Mouse (Mus musculus) gastrocnemius, postnatal 36 days (tissue): ENCODE measurements around the gene Zfp871. TPM values are rescaled to one million over a fixed set of nuclear protein-coding genes. Genes with fewer than 3 reads are reported as not detected.
"Not testable (repeated sequence)": the region's sequence is repeated elsewhere in the genome, so short reads cannot be mapped to it uniquely, and the experiment has no call there.

Experiments
- DNase-seq, 2 experiments: peaks; one replicate each; pipeline ENCODE4 v3.0.0; 2022
- intact Hi-C: fragments of 180-260 bp; cut with DNase I; formaldehyde crosslinking; loops from one replicate; pipeline ENCODE4 v1.15.1; 2025
- total RNA-seq, 2 experiments: library from RNA; stranded (reverse); gene quantifications; 2 replicates each; pipeline ENCODE4 v1.2.3; 2021

Zfp871 gene
- total RNA-seq, 2 experiments from 2014 or later = 16.9 to 21.8 TPM

GRCm38 (mm10) chr17:32750611-32751010 lies 37.5 kb downstream of the Zfp871 start:
- intact Hi-C loops = no loop called here
- no peak for DNase-seq

- DNase-seq = no peak
- intact Hi-C loops = no loop called here
Measured at GRCm38 (mm10) chr17:32741057-32741456, 47.0 kb downstream of the Zfp871 start.

GRCm38 (mm10) chr17:32738406-32738805 lies 49.7 kb downstream of the Zfp871 start:
- no peak for DNase-seq
- intact Hi-C loops = no loop called here

DNA sequence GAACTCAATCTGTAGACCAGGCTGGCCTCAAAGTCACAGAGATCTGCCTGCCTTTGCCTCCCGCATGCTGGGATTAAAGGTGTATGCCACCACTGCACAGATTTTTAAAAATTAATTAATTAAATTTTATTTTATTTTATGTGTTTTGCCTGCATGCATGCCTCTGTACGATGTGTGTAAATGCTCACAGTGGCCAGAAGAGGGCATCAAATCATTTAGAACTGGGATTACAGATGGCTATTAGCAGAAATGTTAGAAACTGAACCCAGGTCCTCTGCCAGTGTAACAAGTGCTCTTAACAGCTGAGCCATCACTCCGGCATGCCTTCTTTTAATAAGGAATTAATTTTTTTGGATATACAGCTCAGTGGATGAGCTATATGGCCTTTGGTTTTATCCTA lies 59.1 kb downstream of the Zfp871 start:
- intact Hi-C loops = no loop called here
- DNase-seq = no peak

GRCm38 (mm10) chr17:32726360-32726759 lies 61.7 kb downstream of the Zfp871 start:
- intact Hi-C loops, DNase-seq: not testable (repeated sequence)

DNA sequence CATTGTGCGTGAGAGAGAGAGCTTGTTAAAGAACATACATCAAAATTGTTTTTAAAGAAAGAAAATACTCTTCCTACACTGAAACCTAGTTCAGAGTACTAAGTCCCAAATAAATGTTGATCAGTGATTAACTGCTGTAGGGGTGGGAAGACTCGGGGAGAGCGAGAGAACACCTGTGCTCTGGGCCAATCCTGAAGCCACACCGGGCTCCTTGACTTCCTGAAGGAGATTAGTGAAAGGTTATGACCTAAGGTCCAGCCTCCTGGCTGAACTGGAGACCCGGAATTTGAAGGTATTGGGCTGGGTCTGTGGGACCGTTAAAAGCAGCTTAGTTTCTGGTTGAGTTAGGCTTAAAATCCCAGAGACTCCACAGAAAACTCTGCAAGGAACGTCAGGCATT lies 65.3 kb downstream of the Zfp871 start:
- intact Hi-C loops = no loop called here
- no peak for DNase-seq

DNA sequence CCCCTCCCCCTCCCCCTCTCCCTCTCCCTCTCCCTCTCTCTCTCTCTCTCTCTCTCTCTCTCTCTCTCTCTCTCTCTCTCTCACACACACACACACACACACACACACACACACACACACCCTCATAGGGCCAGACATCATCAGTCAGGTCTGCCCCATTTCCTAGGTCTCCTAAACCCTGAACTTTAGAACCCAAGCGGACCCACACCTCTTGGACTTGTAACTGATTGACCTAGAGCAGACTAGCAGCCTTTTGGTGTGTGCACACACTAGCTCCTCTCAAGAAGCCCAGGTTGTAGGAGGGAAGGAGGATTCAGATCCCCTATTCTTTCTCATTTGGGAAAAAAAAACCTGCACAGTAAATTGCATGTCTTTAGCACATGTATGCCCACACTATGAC lies 65.9 kb downstream of the Zfp871 start:
- intact Hi-C loops = not testable (repeated sequence)

More for the DNA sequence above, 65.9 kb downstream of the Zfp871 start:
- DNase-seq = not testable (repeated sequence)

Other genes starting within 250 kb of the Zfp871 start
- gene Cyp4f37, start 167.0 kb downstream of the Zfp871 start, total RNA-seq = not detected
- gene Cyp4f40, start 129.4 kb downstream of the Zfp871 start, total RNA-seq = not detected
- not detected for gene Cyp4f15, start 102.7 kb downstream of the Zfp871 start, total RNA-seq
- gene Zfp811, start 21.6 kb upstream of the Zfp871 start, total RNA-seq = under 1 TPM; 0.08 to 0.10 TPM
- gene Zfp799, start 42.0 kb upstream of the Zfp871 start, total RNA-seq = 1 to 10 TPM; 5.5 to 5.8 TPM
- gene Zfp870, start 103.4 kb upstream of the Zfp871 start, total RNA-seq = 1 to 10 TPM; 3.8 to 6.8 TPM
- gene Cyp4f14, start 129.1 kb upstream of the Zfp871 start, total RNA-seq = under 1 TPM in 1 of 2 experiments, not detected in 1; 0.27 TPM
- gene Cyp4f13, start 159.1 kb upstream of the Zfp871 start, total RNA-seq = 10 to 100 TPM in 1 of 2 experiments, 1 to 10 TPM in 1; 8.6 to 10.8 TPM
- 1 to 10 TPM; 1.3 to 1.5 TPM for gene Zfp472, start 177.5 kb upstream of the Zfp871 start, total RNA-seq
- gene Zfp952, start 204.8 kb upstream of the Zfp871 start, total RNA-seq = 1 to 10 TPM; 3.1 to 5.4 TPM
- 1 to 10 TPM; 1.5 to 2.4 TPM for gene Zfp763, start 245.1 kb upstream of the Zfp871 start, total RNA-seq